Mouse (Mus musculus): Measurements from ENCODE around the gene Hist1h2bn. TPM values are rescaled to one million over a fixed set of nuclear protein-coding genes. Genes with fewer than 3 reads are reported as not detected.
"Not testable (repeated sequence)": the region's sequence is repeated elsewhere in the genome, so short reads cannot be mapped to it uniquely, and the experiment has no call there.

Hist1h2bn gene
- polyA plus RNA-seq, 1 experiment from 2014 or later = 2.2 TPM

DNA sequence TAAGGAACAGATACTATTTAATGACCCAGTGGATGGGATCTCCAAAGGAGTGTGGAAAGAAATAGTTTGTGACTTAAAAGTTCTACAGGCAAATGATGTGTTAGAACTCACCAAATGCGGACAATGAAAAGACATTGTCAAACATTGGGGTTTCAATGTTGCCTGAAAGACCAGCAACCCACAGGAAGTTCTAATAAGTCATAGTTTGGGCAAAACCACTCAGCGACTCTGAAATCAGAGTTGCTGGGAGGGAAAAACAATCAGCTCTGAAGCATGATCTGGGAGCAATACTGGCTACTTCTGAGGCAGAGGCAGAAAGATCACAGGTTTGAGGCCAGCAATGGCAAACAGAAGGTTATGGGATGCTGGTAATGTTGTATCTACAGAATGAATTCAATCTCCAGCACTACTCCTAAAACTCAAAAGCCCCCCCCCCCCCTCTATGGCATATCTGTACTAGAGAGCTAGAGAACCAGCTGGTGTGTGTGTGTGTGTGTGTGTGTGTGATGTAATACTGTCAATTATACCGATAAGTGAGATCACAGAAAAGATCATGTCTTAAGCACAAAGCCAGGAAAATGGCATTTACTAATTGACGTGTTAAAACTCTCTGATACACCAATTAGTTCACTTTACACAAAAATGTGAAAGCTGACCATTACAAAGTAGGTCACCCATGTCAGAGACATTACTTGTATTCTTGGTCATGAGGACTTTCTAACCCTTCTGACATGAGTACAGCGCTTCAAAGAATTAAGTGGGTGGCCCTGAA is 4.3 kb upstream of the Hist1h2bn start:
- peak overlapping the region; percentile 93 for H3K27ac ChIP-seq (ENCODE audit: low read depth, low read length)
- peak overlapping the region; percentile 72 for H3K4me2 ChIP-seq (replicated peaks; ENCODE audit: low read depth, low read length)
- peak; percentile 59 for DNase-seq (ENCODE audit: low spot score)
- H3K27me3 ChIP-seq (ENCODE audit: control insufficient read depth, insufficient read depth, low read length) = no peaks in the 10 kb centered on the region
- no peaks in the 10 kb centered on the region; the same call in 1 of the 2 replicates for H3K4me1 ChIP-seq (replicated peaks; ENCODE audit: control insufficient read depth, insufficient read depth, low read length)
- ATAC-seq (ENCODE audit: low FRiP score) = no peak
- peak overlapping the region; percentile 56 for H3K4me3 ChIP-seq (ENCODE audit: low read depth, low read length)
- WGBS = 8% methylated on average over 5 of the region's 5 CpGs
- H3K36me3 ChIP-seq (ENCODE audit: control insufficient read depth, insufficient read depth, low read length) = no peaks in the 10 kb centered on the region
- H3K9me3 ChIP-seq (ENCODE audit: control insufficient read depth, low read length) = no peaks in the 10 kb centered on the region
- peak overlapping the region; percentile 64 for H3K9ac ChIP-seq (ENCODE audit: low read depth, low read length)

DNA sequence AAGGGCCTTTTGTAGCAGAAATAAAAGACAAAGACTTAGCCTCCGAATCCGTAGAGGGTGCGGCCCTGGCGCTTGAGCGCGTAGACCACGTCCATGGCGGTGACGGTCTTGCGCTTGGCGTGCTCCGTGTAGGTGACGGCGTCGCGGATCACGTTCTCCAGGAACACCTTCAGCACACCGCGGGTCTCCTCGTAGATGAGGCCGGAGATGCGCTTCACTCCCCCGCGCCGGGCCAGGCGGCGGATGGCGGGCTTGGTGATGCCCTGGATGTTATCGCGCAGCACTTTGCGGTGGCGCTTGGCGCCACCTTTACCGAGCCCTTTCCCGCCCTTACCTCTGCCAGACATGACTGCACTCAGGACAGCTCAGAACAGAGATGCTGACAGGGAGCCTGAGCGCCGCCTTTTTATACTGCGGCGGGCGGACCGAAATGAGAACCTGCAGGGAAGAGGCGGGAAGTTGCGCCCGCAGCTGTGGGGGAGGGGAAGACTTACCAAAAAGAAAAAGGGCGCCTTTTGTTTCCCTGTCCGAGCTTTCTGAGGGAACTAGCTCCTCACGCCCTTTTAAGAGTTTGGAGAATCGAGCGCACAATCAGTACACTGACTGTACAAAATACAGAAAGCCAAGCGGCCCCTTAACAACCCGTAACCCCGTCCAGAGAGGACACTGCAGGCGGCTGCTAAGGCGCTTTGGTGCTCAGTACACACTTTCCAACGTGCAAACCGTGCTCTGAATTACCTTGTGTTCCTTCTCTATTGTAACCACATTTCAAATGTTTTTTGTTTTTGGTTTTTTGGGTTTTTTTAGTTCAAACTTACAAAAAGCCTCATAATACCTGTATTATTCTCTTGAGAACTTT is 3.5 kb upstream of the Hist1h2bn start, which contains the start of gene Hist1h4k:
Gene Hist1h4k, minus strand, starts transcription at position 347 of the 859 bp plus-strand sequence.
- not testable (repeated sequence) for H3K36me3 ChIP-seq (ENCODE audit: control insufficient read depth, insufficient read depth, low read length); H3K9me3 ChIP-seq (ENCODE audit: control insufficient read depth, low read length); H3K4me1 ChIP-seq (replicated peaks; ENCODE audit: control insufficient read depth, insufficient read depth, low read length); H3K27me3 ChIP-seq (ENCODE audit: control insufficient read depth, insufficient read depth, low read length)
- peak within 1 kb of the TSS; percentile 72 for H3K4me2 ChIP-seq (replicated peaks; ENCODE audit: low read depth, low read length)
- DNase-seq (ENCODE audit: low spot score) = peak; percentile 97
- peak; percentile 85 for ATAC-seq (ENCODE audit: low FRiP score)
- peak within 1 kb of the TSS; percentile 93 for H3K27ac ChIP-seq (ENCODE audit: low read depth, low read length)
- under 1% methylated on average over 46 of the region's 56 CpGs for WGBS
- peak within 1 kb of the TSS; percentile 56 for H3K4me3 ChIP-seq (ENCODE audit: low read depth, low read length)
- H3K9ac ChIP-seq (ENCODE audit: low read depth, low read length) = peak within 1 kb of the TSS; percentile 64

DNA sequence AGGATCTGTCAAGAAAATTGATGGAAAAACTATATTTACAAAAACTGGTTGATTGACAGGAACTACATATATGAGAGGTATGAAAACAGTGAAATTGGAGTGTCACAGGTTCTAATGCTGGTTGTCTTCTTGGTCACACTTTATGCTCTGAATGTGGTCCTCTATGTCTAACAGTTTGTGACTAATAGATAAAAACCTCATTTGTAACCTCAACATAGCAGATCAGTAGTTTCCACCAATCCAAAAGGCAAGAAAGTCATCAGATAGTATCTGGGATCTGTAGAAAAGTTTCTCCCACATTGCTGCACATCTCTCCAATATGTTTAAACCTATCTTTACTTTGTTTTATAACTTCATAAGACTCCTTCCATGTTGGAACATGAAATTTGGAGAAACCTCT is 2.5 kb upstream of the Hist1h2bn start:
- Histone ChIP-seq H3K27ac (ENCODE audit: low read depth, low read length) (0 out of 2 replicates have a peak overlapping the region, but pooled peaks have one; percentile 59), H3K27me3 (ENCODE audit: control insufficient read depth, insufficient read depth, low read length) (no peaks in the 10 kb centered on the region), H3K36me3 (ENCODE audit: control insufficient read depth, insufficient read depth, low read length) (no peaks in the 10 kb centered on the region), H3K4me2 (replicated peaks; ENCODE audit: low read depth, low read length) (no peak overlapping the region), H3K9me3 (ENCODE audit: control insufficient read depth, low read length) (no peaks in the 10 kb centered on the region), H3K9ac (ENCODE audit: low read depth, low read length) (no peak overlapping the region), H3K4me3 (ENCODE audit: low read depth, low read length) (no peak overlapping the region), H3K4me1 (replicated peaks; ENCODE audit: control insufficient read depth, insufficient read depth, low read length) (no peaks in the 10 kb centered on the region; the same call in 1 of the 2 replicates)
- ATAC-seq (ENCODE audit: low FRiP score) = no peak
- DNase-seq (ENCODE audit: low spot score) = no peak

DNA sequence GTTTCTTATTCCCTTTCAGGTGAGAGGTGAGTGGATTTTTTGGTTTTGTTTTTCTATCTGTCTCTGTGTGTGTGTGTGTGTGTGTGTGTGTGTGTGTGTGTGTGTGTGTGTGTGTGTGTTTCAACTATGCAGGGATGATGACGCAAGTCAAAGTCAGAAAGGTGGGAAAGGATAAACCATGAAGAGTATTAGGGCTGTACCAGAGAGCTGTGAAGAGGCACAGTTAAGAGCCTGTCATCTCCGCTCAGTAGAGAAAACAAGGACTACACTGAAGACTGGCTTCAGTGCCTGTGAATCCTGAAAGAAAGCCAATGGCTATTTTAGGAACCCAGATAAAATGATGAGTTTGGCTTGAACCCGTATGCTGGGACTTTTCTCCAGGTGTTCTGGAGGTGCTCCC is 2.1 kb upstream of the Hist1h2bn start:
- Histone ChIP-seq H3K36me3 (ENCODE audit: control insufficient read depth, insufficient read depth, low read length) (no peaks in the 10 kb centered on the region), H3K4me2 (replicated peaks; ENCODE audit: low read depth, low read length) (no peak overlapping the region), H3K27me3 (ENCODE audit: control insufficient read depth, insufficient read depth, low read length) (no peaks in the 10 kb centered on the region), H3K27ac (ENCODE audit: low read depth, low read length) (peak overlapping the region; percentile 59), H3K9me3 (ENCODE audit: control insufficient read depth, low read length) (no peaks in the 10 kb centered on the region), H3K4me1 (replicated peaks; ENCODE audit: control insufficient read depth, insufficient read depth, low read length) (no peaks in the 10 kb centered on the region; the same call in 1 of the 2 replicates), H3K9ac (ENCODE audit: low read depth, low read length) (no peak overlapping the region), H3K4me3 (ENCODE audit: low read depth, low read length) (no peak overlapping the region)
- 75% methylated on average over 3 of the region's 3 CpGs for WGBS
- ATAC-seq (ENCODE audit: low FRiP score) (no peak), DNase-seq (ENCODE audit: low spot score) (no peak)

DNA sequence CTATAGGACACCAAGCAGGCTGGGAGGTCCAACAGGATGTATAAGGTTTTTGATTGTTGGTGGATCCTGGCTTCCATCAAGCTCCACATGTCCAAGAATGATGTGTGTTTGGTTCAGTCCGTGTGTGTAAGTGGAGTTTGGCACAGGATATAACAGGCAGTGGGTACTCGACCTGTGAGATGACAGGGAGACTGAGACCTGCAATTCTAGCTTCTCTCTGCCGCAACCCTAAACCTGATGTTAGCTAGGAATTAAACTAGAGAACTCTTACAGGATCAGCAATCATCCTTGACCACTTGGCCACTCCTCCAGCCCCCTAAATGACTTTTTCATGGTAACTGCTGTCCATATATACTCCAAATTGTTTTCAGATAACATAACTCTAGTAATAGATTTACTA is 1.6 kb upstream of the Hist1h2bn start:
- WGBS = 49% methylated on average over 3 of the region's 3 CpGs
- H3K36me3 ChIP-seq (ENCODE audit: control insufficient read depth, insufficient read depth, low read length) = no peaks in the 10 kb centered on the region
- DNase-seq (ENCODE audit: low spot score) (peak; percentile 38), ATAC-seq (ENCODE audit: low FRiP score) (no peak)
- no peak overlapping the region for H3K4me3 ChIP-seq (ENCODE audit: low read depth, low read length)
- H3K4me2 ChIP-seq (replicated peaks; ENCODE audit: low read depth, low read length) = no peak overlapping the region
- H3K27ac ChIP-seq (ENCODE audit: low read depth, low read length) = peak overlapping the region; percentile 59; the same call in 1 of the 2 replicates
- H3K9me3 ChIP-seq (ENCODE audit: control insufficient read depth, low read length) = no peaks in the 10 kb centered on the region
- H3K27me3 ChIP-seq (ENCODE audit: control insufficient read depth, insufficient read depth, low read length) = no peaks in the 10 kb centered on the region
- no peak overlapping the region for H3K9ac ChIP-seq (ENCODE audit: low read depth, low read length)
- no peaks in the 10 kb centered on the region; the same call in 1 of the 2 replicates for H3K4me1 ChIP-seq (replicated peaks; ENCODE audit: control insufficient read depth, insufficient read depth, low read length)

DNA sequence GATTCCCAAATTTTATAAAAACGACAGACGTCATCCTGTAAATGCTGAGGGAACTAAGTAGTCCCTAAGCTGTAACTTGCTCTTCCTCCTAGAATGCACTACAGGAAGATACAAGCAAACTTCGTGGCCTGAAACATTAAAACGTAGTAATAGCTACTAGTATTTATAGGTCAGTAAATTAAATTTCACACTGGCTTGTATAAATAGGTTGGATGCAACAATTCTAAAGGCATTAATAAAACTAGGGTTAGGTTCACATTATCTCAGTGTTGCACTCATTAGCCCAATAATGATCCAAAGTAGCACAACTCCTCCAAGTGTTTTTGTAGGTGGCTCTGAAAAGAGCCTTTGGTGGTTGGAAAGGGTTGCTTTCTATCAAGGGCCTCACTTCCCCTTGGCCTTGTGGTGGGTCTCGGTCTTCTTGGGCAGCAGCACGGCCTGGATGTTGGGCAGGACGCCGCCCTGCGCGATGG is 836 bp upstream of the Hist1h2bn start:
- Histone ChIP-seq H3K9me3 (ENCODE audit: control insufficient read depth, low read length) (no peaks in the 10 kb centered on the region), H3K4me3 (ENCODE audit: low read depth, low read length) (peak overlapping the region; percentile 39), H3K4me2 (replicated peaks; ENCODE audit: low read depth, low read length) (peak overlapping the region; percentile 61), H3K36me3 (ENCODE audit: control insufficient read depth, insufficient read depth, low read length) (no peaks in the 10 kb centered on the region), H3K4me1 (replicated peaks; ENCODE audit: control insufficient read depth, insufficient read depth, low read length) (no peaks in the 10 kb centered on the region), H3K27ac (ENCODE audit: low read depth, low read length) (peak overlapping the region; percentile 84), H3K9ac (ENCODE audit: low read depth, low read length) (peak overlapping the region; percentile 49), H3K27me3 (ENCODE audit: control insufficient read depth, insufficient read depth, low read length) (no peaks in the 10 kb centered on the region)
- 3% methylated on average over 10 of the region's 10 CpGs for WGBS
- DNase-seq (ENCODE audit: low spot score) = peak; percentile 54
- no peak for ATAC-seq (ENCODE audit: low FRiP score)

DNA sequence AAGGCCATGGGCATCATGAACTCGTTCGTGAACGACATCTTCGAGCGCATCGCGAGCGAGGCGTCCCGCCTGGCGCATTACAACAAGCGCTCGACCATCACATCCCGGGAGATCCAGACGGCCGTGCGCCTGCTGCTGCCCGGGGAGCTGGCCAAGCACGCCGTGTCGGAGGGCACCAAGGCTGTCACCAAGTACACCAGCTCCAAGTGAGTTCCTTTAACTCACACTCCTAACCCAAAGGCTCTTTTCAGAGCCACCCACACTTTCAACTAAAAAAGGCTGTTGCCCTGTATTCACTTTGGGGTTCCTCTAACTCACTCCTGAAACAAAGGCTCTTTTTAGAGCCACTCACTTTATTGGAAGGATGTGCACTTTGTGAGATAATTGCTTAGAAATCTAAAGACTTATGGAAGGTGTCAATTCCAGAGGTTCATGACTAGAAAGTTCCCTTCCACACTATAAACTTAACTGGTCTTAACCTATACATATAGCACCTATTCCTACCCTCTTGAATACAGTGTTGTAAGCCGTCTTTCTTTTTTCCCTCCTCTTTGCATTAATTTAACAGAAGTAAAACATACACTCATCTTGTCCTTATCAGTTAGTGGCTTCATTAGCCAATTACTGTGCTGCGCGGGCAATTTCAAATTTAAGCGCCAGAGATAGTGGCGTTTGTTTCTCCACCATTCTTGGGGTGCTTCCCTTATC is 525 bp downstream of the Hist1h2bn start:
- ATAC-seq (ENCODE audit: low FRiP score) = peak; percentile 13
- H3K36me3 ChIP-seq (ENCODE audit: control insufficient read depth, insufficient read depth, low read length); H3K4me1 ChIP-seq (replicated peaks; ENCODE audit: control insufficient read depth, insufficient read depth, low read length); H3K9me3 ChIP-seq (ENCODE audit: control insufficient read depth, low read length); H3K27me3 ChIP-seq (ENCODE audit: control insufficient read depth, insufficient read depth, low read length): not testable (repeated sequence)
- Histone ChIP-seq H3K27ac (ENCODE audit: low read depth, low read length) (peak overlapping the region; percentile 82), H3K4me3 (ENCODE audit: low read depth, low read length) (peak overlapping the region; percentile 39), H3K4me2 (replicated peaks; ENCODE audit: low read depth, low read length) (peak overlapping the region; percentile 41), H3K9ac (ENCODE audit: low read depth, low read length) (peak overlapping the region; percentile 28; the same call in 1 of the 2 replicates)
- WGBS = under 1% methylated on average over 10 of the region's 26 CpGs
- DNase-seq (ENCODE audit: low spot score) = peak; percentile 67

DNA sequence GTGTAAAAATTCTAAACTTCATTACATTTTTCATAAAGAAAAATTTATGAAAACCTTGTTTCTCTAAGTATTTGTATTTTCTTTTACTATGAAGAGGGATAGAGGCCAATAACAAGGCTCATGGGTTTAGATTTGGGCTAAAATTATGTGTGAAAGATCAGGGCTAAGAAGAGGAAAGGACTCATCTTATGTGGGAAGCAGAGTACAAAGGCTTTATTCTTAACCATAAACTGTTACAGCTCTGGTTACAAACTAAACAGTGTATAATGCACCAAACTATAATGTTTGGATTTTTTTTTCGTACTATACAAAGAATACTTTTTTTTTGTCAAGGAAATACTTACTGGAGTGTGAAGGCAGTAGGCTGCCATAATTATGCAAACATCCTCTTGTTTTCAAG is 1.8 kb downstream of the Hist1h2bn start:
- Histone ChIP-seq H3K27ac (ENCODE audit: low read depth, low read length) (no peak overlapping the region), H3K36me3 (ENCODE audit: control insufficient read depth, insufficient read depth, low read length) (no peaks in the 10 kb centered on the region), H3K9ac (ENCODE audit: low read depth, low read length) (no peak overlapping the region), H3K27me3 (ENCODE audit: control insufficient read depth, insufficient read depth, low read length) (no peaks in the 10 kb centered on the region), H3K4me2 (replicated peaks; ENCODE audit: low read depth, low read length) (no peak overlapping the region), H3K4me3 (ENCODE audit: low read depth, low read length) (no peak overlapping the region), H3K9me3 (ENCODE audit: control insufficient read depth, low read length) (no peaks in the 10 kb centered on the region), H3K4me1 (replicated peaks; ENCODE audit: control insufficient read depth, insufficient read depth, low read length) (no peaks in the 10 kb centered on the region)
- no peak for DNase-seq (ENCODE audit: low spot score)
- 74% methylated on average over 1 of the region's 1 CpGs for WGBS
- ATAC-seq (ENCODE audit: low FRiP score) = no peak

All from hindbrain, embryonic 11.5 days (tissue).